Mouse (Mus musculus) olfactory bulb, adult 2 months (tissue): ENCODE results near the gene Nudt14.

Experiments used
- CTCF ChIP-seq: fragments of 200-500 bp; IDR thresholded peaks from 2 replicates; pipeline ENCODE4 v1.5.1; 2012; ENCODE audit warnings: low read depth, mild to moderate bottlenecking, low read length, moderate library complexity; ENCODE audit not compliant: insufficient read depth
- POLR2A ChIP-seq: fragments of 200-500 bp; IDR thresholded peaks from 2 replicates; pipeline ENCODE4 v1.6.1; 2012; ENCODE audit warnings: mild to moderate bottlenecking, low read depth, low read length, moderate library complexity; ENCODE audit not compliant: insufficient read depth

DNA sequence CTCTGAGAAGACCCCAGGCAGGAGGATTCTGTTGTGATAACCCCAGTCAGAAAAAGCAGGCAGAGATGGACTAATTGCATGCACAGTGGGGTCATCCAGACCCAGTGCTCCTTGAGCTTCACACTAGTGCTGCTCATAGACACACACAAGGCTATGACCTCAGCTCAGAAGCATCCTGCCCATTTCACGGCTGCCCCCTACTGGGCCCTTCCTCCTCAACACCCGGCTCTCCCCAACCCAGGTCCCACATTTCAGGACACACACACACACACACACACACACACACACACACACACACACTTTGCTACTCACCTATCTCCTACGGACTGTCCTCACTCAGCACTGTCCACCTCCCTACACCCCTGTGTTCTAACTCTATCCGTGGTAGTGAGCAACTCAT is 16.4 kb upstream of the Nudt14 start:
- no peak for TF ChIP-seq POLR2A
- no peak for TF ChIP-seq CTCF
